Mouse (Mus musculus) G1E (cell line): Measurements from ENCODE around the gene Dkk2.

Source experiments
- CTCF ChIP-seq: IDR thresholded peaks from 2 replicates; pipeline ENCODE4 v1.5.1; 2012; ENCODE audit warnings: low read depth, low read length, inconsistent platforms, mixed read lengths
- GATA1 ChIP-seq: IDR thresholded peaks from 2 replicates; pipeline ENCODE4 v1.6.1; 2012; ENCODE audit warnings: borderline replicate concordance, low read length, inconsistent platforms, mixed read lengths
- POLR2AphosphoS5 ChIP-seq: IDR thresholded peaks from 2 replicates; pipeline ENCODE4 v1.6.1; 2012; ENCODE audit warnings: low read depth, low read length, inconsistent platforms; ENCODE audit not compliant: insufficient replicate concordance
- TAL1 ChIP-seq: conservative IDR thresholded peaks from 2 replicates; pipeline ENCODE4 v1.6.1; 2012; ENCODE audit warnings: low read depth, low read length, inconsistent platforms, mixed read lengths

DNA sequence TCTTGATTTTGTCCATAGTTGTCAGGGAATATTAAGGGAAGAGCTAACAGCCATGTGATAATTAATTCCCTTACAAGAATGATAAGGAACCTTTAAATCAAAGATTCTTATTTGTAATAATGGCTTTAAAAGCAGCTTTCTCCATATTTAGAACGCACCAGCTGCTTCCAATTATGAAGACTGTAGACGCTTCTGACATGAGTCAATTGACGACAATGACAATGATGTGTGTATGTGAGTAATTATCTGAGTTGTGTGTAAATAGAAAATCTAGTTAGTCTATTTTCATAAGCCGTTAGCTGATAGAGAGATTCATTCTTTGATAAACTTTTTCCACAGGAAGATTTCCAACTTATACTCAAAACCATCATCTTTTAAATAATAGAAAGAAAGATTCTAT lies 46.8 kb downstream of the Dkk2 start:
- TF ChIP-seq CTCF = no peak
- no peak for TF ChIP-seq TAL1
- no peak for TF ChIP-seq GATA1
- no peak for TF ChIP-seq POLR2AphosphoS5
